Mouse (Mus musculus): ENCODE results near the gene Tmem247. TPM values are rescaled to one million over a fixed set of nuclear protein-coding genes. Genes with fewer than 3 reads are reported as not detected.

Gene Tmem247
- polyA plus RNA-seq, 1 experiment from 2014 or later, result not detected

GRCm38 (mm10) chr17:86964041-86964440 is 46.9 kb downstream of the Tmem247 start:
- Histone ChIP-seq H3K4me2 (replicated peaks) (peak overlapping the region; percentile 81), H3K4me1 (replicated peaks; ENCODE audit: control insufficient read depth, insufficient read depth, low read length) (peaks cover 33% of the 10 kb centered on the region), H3K4me3 (replicated peaks; ENCODE audit: low read length) (peak overlapping the region; percentile 82), H3K9ac (peak overlapping the region; percentile 84), H3K36me3 (replicated peaks; ENCODE audit: control insufficient read depth, insufficient read depth) (no peaks in the 10 kb centered on the region), H3K9me3 (ENCODE audit: control insufficient read depth, low read length) (no peaks in the 10 kb centered on the region), H3K27ac (0 out of 2 replicates have a peak overlapping the region, but pooled peaks have one; percentile 10), H3K27me3 (ENCODE audit: control insufficient read depth, insufficient read depth, low read length) (no peaks in the 10 kb centered on the region)
- no peak for DNase-seq (ENCODE audit: low spot score)
- WGBS, result 0% methylated on average over 6 of the region's 6 CpGs
- no peak for ATAC-seq (ENCODE audit: low FRiP score)

GRCm38 (mm10) chr17:86964502-86964901 is 47.4 kb downstream of the Tmem247 start:
- ATAC-seq (ENCODE audit: low FRiP score), result peak; percentile 72
- Histone ChIP-seq H3K4me1 (replicated peaks; ENCODE audit: control insufficient read depth, insufficient read depth, low read length) (peaks cover 33% of the 10 kb centered on the region), H3K36me3 (replicated peaks; ENCODE audit: control insufficient read depth, insufficient read depth) (no peaks in the 10 kb centered on the region), H3K27ac (peak overlapping the region; percentile 52), H3K9me3 (ENCODE audit: control insufficient read depth, low read length) (no peaks in the 10 kb centered on the region), H3K4me3 (replicated peaks; ENCODE audit: low read length) (peak overlapping the region; percentile 82), H3K27me3 (ENCODE audit: control insufficient read depth, insufficient read depth, low read length) (no peaks in the 10 kb centered on the region), H3K4me2 (replicated peaks) (peak overlapping the region; percentile 81), H3K9ac (peak overlapping the region; percentile 84)
- under 1% methylated on average over 10 of the region's 10 CpGs for WGBS
- peak; percentile 77 for DNase-seq (ENCODE audit: low spot score)

- 85% methylated on average over 8 of the region's 8 CpGs for WGBS
- Histone ChIP-seq H3K9me3 (ENCODE audit: control insufficient read depth, low read length) (no peaks in the 10 kb centered on the region), H3K4me1 (replicated peaks; ENCODE audit: control insufficient read depth, insufficient read depth, low read length) (peaks cover 33% of the 10 kb centered on the region), H3K36me3 (replicated peaks; ENCODE audit: control insufficient read depth, insufficient read depth) (no peaks in the 10 kb centered on the region), H3K27ac (peak overlapping the region; percentile 52), H3K4me3 (replicated peaks; ENCODE audit: low read length) (peak overlapping the region; percentile 82), H3K27me3 (ENCODE audit: control insufficient read depth, insufficient read depth, low read length) (no peaks in the 10 kb centered on the region), H3K9ac (peak overlapping the region; percentile 31), H3K4me2 (replicated peaks) (peak overlapping the region; percentile 81)
- no peak for DNase-seq (ENCODE audit: low spot score)
- ATAC-seq (ENCODE audit: low FRiP score), result no peak
Observed at GRCm38 (mm10) chr17:86965121-86965520, 48.0 kb downstream of the Tmem247 start.

GRCm38 (mm10) chr17:86966040-86966439 is 48.9 kb downstream of the Tmem247 start:
- Histone ChIP-seq H3K9me3 (ENCODE audit: control insufficient read depth, low read length) (no peaks in the 10 kb centered on the region), H3K4me3 (replicated peaks; ENCODE audit: low read length) (no peak overlapping the region), H3K4me2 (replicated peaks) (no peak overlapping the region), H3K36me3 (replicated peaks; ENCODE audit: control insufficient read depth, insufficient read depth) (no peaks in the 10 kb centered on the region), H3K27ac (no peak overlapping the region), H3K9ac (no peak overlapping the region), H3K27me3 (ENCODE audit: control insufficient read depth, insufficient read depth, low read length) (no peaks in the 10 kb centered on the region), H3K4me1 (replicated peaks; ENCODE audit: control insufficient read depth, insufficient read depth, low read length) (peaks cover 28% of the 10 kb centered on the region)
- WGBS, result 83% methylated on average over 10 of the region's 10 CpGs
- ATAC-seq (ENCODE audit: low FRiP score), result no peak
- DNase-seq (ENCODE audit: low spot score), result no peak

GRCm38 (mm10) chr17:86967048-86967447 is 49.9 kb downstream of the Tmem247 start:
- no peak overlapping the region for H3K4me2 ChIP-seq (replicated peaks)
- no peaks in the 10 kb centered on the region for H3K36me3 ChIP-seq (replicated peaks; ENCODE audit: control insufficient read depth, insufficient read depth)
- H3K9me3 ChIP-seq (ENCODE audit: control insufficient read depth, low read length), result no peaks in the 10 kb centered on the region
- no peak overlapping the region for H3K27ac ChIP-seq
- no peak for DNase-seq (ENCODE audit: low spot score)
- 95% methylated on average over 12 of the region's 12 CpGs for WGBS
- no peak overlapping the region for H3K4me3 ChIP-seq (replicated peaks; ENCODE audit: low read length)
- no peaks in the 10 kb centered on the region for H3K27me3 ChIP-seq (ENCODE audit: control insufficient read depth, insufficient read depth, low read length)
- no peak overlapping the region for H3K9ac ChIP-seq
- ATAC-seq (ENCODE audit: low FRiP score), result no peak
- H3K4me1 ChIP-seq (replicated peaks; ENCODE audit: control insufficient read depth, insufficient read depth, low read length), result peaks cover 21% of the 10 kb centered on the region

- ATAC-seq (ENCODE audit: low FRiP score), result no peak
- WGBS, result 81% methylated on average over 10 of the region's 10 CpGs
- H3K27ac ChIP-seq, result no peak overlapping the region
Observed at GRCm38 (mm10) chr17:86967536-86968525, 50.7 kb downstream of the Tmem247 start.

GRCm38 (mm10) chr17:86968581-86968980 is 51.4 kb downstream of the Tmem247 start:
- no peak overlapping the region for H3K27ac ChIP-seq
- DNase-seq (ENCODE audit: low spot score), result no peak
- H3K9me3 ChIP-seq (ENCODE audit: control insufficient read depth, low read length), result no peaks in the 10 kb centered on the region
- H3K27me3 ChIP-seq (ENCODE audit: control insufficient read depth, insufficient read depth, low read length), result no peaks in the 10 kb centered on the region
- ATAC-seq (ENCODE audit: low FRiP score), result no peak
- no peak overlapping the region for H3K4me2 ChIP-seq (replicated peaks)
- H3K9ac ChIP-seq, result no peak overlapping the region
- 85% methylated on average over 5 of the region's 5 CpGs for whole genome bisulfite sequencing
- H3K4me3 ChIP-seq (replicated peaks; ENCODE audit: low read length), result no peak overlapping the region
- peaks cover 19% of the 10 kb centered on the region for H3K4me1 ChIP-seq (replicated peaks; ENCODE audit: control insufficient read depth, insufficient read depth, low read length)
- no peaks in the 10 kb centered on the region for H3K36me3 ChIP-seq (replicated peaks; ENCODE audit: control insufficient read depth, insufficient read depth)

More at GRCm38 (mm10) chr17:86967536-86968525, 50.7 kb downstream of the Tmem247 start:
- H3K4me3 ChIP-seq (replicated peaks; ENCODE audit: low read length), result no peak overlapping the region
- H3K4me1 ChIP-seq (replicated peaks; ENCODE audit: control insufficient read depth, insufficient read depth, low read length), result peaks cover 19% of the 10 kb centered on the region
- H3K9me3 ChIP-seq (ENCODE audit: control insufficient read depth, low read length), result no peaks in the 10 kb centered on the region
- no peaks in the 10 kb centered on the region for H3K36me3 ChIP-seq (replicated peaks; ENCODE audit: control insufficient read depth, insufficient read depth)
- no peaks in the 10 kb centered on the region for H3K27me3 ChIP-seq (ENCODE audit: control insufficient read depth, insufficient read depth, low read length)
- H3K4me2 ChIP-seq (replicated peaks), result no peak overlapping the region
- H3K9ac ChIP-seq, result no peak overlapping the region
- no peak for DNase-seq (ENCODE audit: low spot score)

GRCm38 (mm10) chr17:86969582-86969981 is 52.4 kb downstream of the Tmem247 start:
- WGBS, result 58% methylated on average over 5 of the region's 5 CpGs
- DNase-seq (ENCODE audit: low spot score) (no peak), ATAC-seq (ENCODE audit: low FRiP score) (no peak)
- Histone ChIP-seq H3K4me2 (replicated peaks) (no peak overlapping the region), H3K9me3 (ENCODE audit: control insufficient read depth, low read length) (no peaks in the 10 kb centered on the region), H3K9ac (no peak overlapping the region), H3K27me3 (ENCODE audit: control insufficient read depth, insufficient read depth, low read length) (no peaks in the 10 kb centered on the region), H3K4me1 (replicated peaks; ENCODE audit: control insufficient read depth, insufficient read depth, low read length) (peaks cover 11% of the 10 kb centered on the region), H3K27ac (no peak overlapping the region), H3K36me3 (replicated peaks; ENCODE audit: control insufficient read depth, insufficient read depth) (no peaks in the 10 kb centered on the region), H3K4me3 (replicated peaks; ENCODE audit: low read length) (no peak overlapping the region)

- DNase-seq (ENCODE audit: low spot score) (no peak), ATAC-seq (ENCODE audit: low FRiP score) (no peak)
- 89% methylated on average over 15 of the region's 15 CpGs for WGBS
- H3K27me3 ChIP-seq (ENCODE audit: control insufficient read depth, insufficient read depth, low read length), result no peaks in the 10 kb centered on the region
- no peak overlapping the region for H3K27ac ChIP-seq
- no peak overlapping the region for H3K4me3 ChIP-seq (replicated peaks; ENCODE audit: low read length)
- H3K4me1 ChIP-seq (replicated peaks; ENCODE audit: control insufficient read depth, insufficient read depth, low read length), result peaks cover 5% of the 10 kb centered on the region
- no peak overlapping the region for H3K4me2 ChIP-seq (replicated peaks)
- H3K9ac ChIP-seq, result no peak overlapping the region
- H3K36me3 ChIP-seq (replicated peaks; ENCODE audit: control insufficient read depth, insufficient read depth), result no peaks in the 10 kb centered on the region
- H3K9me3 ChIP-seq (ENCODE audit: control insufficient read depth, low read length), result no peaks in the 10 kb centered on the region
Observed at GRCm38 (mm10) chr17:86970026-86970750, 53.0 kb downstream of the Tmem247 start.
